Mouse (Mus musculus): ENCODE results near the gene Gm5168.
"Not testable (repeated sequence)": the region's sequence is repeated elsewhere in the genome, so short reads cannot be mapped to it uniquely, and the experiment has no call there.

The Gm5168 gene

DNA sequence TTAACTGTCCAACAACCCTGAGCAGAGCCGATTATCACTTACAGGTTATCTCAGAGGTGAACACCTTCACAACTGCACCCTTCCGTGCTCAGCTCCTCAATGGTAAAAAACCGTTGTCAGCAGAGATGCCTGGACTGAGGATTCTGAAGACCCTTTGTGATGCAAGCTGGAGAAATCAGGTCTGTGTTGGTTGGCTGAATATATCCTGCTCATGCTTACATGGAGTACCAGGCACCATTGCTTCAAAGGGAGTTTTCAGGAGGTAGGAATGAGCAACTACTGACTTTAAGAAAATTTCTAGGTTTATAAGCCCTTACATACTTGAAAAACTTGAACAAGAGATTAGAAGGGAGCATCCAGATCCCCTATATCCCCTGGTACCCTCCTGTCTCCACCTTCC lies at the start of gene Gm5168:
Gene Gm5168, minus strand, starts transcription at position 101 of the 400 bp plus-strand sequence.
- not testable (repeated sequence) for DNase-seq
